Mouse (Mus musculus): ENCODE data around the gene Arid3a.

Arid3a gene

GRCm38 (mm10) chr10:79979401-79980155, 52.7 kb downstream of the Arid3a start:
- DNase-seq = no peak

GRCm38 (mm10) chr10:79983205-79983604, 56.4 kb downstream of the Arid3a start:
- no peak for DNase-seq

GRCm38 (mm10) chr10:79983670-79984069, 56.8 kb downstream of the Arid3a start:
- peak; percentile 69 to 72 for DNase-seq

- DNase-seq = peak; percentile 91 to 94
These were observed 57.5 kb downstream of the Arid3a start, which contains the start of gene Tmem259 for GRCm38 (mm10) chr10:79984195-79984816. TSS of gene Tmem259 (minus strand) at chr10:79984330.

GRCm38 (mm10) chr10:79984871-79985270, 58.0 kb downstream of the Arid3a start:
- peak; percentile 96 to 99 for DNase-seq

- peak; percentile 79 to 84 for DNase-seq
These were observed 58.7 kb downstream of the Arid3a start for GRCm38 (mm10) chr10:79985334-79986231.

GRCm38 (mm10) chr10:79986232-79986878, 59.5 kb downstream of the Arid3a start:
- DNase-seq = peak; percentile 72 to 89

GRCm38 (mm10) chr10:79986963-79987362, 60.1 kb downstream of the Arid3a start:
- DNase-seq = peak; percentile 94 to 95

GRCm38 (mm10) chr10:79987771-79988505, 61.1 kb downstream of the Arid3a start:
- peak in 1 of 2 experiments; percentile 44 for DNase-seq

- peak; percentile 84 to 92 for DNase-seq
These were observed 61.8 kb downstream of the Arid3a start, which contains the start of gene Cnn2 for GRCm38 (mm10) chr10:79988506-79989271. TSS of gene Cnn2 (plus strand) at chr10:79988584.

GRCm38 (mm10) chr10:79989272-79989786, 62.5 kb downstream of the Arid3a start:
- DNase-seq = no peak

- DNase-seq = peak; percentile 80 to 94
These were observed 63.0 kb downstream of the Arid3a start for GRCm38 (mm10) chr10:79989870-79990269.

GRCm38 (mm10) chr10:79991099-79991498, 64.3 kb downstream of the Arid3a start:
- peak in 1 of 2 experiments; percentile 41 for DNase-seq

- DNase-seq = no peak
These were observed 64.7 kb downstream of the Arid3a start for GRCm38 (mm10) chr10:79991548-79991947.

GRCm38 (mm10) chr10:79994397-79995115, 67.7 kb downstream of the Arid3a start:
- peak; percentile 65 to 69 for DNase-seq

- no peak for DNase-seq
These were observed 68.8 kb downstream of the Arid3a start for GRCm38 (mm10) chr10:79995636-79996035.

- DNase-seq = peak; percentile 96 to 99
These were observed 69.6 kb downstream of the Arid3a start, which contains the start of gene Abca7 for GRCm38 (mm10) chr10:79996272-79997033. TSS of gene Abca7 (plus strand) at chr10:79996494.

- peak; percentile 79 to 81 for DNase-seq
These were observed 70.4 kb downstream of the Arid3a start for GRCm38 (mm10) chr10:79997034-79997760.

All from lung, postnatal 4 days (tissue).